Mouse (Mus musculus): ENCODE measurements around the gene Pbrm1. TPM values are rescaled to one million over a fixed set of nuclear protein-coding genes. Genes with fewer than 3 reads are reported as not detected.

Pbrm1 gene
- polyA plus RNA-seq, 1 experiment from 2014 or later: 33.1 TPM

DNA sequence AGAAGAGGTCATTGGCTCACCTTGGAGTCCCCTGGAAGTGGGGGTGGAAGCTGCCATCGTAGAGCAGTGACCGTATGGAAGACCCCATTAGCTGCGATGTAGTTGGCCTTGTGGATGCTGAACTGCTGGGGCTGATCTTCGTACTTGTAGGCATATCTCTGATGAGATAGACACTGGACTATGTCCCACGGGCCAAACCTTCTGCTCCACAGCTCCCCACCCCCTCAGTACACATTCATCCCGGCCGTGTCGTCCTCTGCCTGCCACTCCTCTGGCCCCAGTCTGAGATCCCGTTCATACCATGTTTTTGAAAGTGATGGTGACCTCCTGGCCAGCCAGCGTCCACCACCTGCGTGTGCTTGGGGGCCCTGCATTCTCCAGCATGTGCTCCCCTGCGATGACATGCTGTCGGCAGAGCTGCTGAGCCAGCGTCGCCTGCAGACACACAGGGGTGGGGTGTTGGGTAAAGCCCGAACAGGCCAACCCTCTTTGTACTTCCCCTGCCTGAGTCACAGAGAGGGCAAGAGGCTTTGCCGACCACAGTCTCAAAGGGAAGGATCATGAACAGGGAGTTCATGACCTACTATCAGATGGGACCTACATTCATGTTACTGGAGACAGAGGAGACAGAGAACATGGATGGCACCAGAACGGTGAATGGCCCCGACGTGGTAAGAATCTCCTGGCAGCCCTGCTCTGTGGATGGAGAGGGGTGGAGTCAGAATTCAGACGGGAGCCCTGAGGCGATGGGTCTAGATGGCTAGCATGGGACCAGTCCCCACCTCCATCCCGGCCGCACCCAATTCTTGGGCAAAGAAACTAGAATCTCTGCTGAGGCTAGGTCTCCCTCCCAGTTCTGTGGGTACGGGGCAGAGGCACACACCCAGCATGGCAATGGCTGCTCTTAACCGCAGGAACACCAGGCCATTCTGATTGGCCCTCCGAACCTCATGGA lies 141.5 kb downstream of the Pbrm1 start:
- WGBS: 49% methylated on average over 27 of the region's 27 CpGs
- Histone ChIP-seq H3K9me3 (ENCODE audit: control insufficient read depth) (no peaks in the 10 kb centered on the region), H3K27me3 (replicated peaks; ENCODE audit: control insufficient read depth, insufficient read depth, low read length) (no peaks in the 10 kb centered on the region), H3K4me1 (replicated peaks; ENCODE audit: control insufficient read depth, insufficient read depth, low read length) (peaks cover 7% of the 10 kb centered on the region; the same call in 1 of the 2 replicates), H3K4me3 (ENCODE audit: low read depth, low read length) (0 out of 2 replicates have a peak overlapping the region, but pooled peaks have one; percentile 5), H3K9ac (ENCODE audit: low read depth, low read length) (no peak overlapping the region), H3K4me2 (replicated peaks; ENCODE audit: low read depth) (peak overlapping the region; percentile 54), H3K36me3 (ENCODE audit: control insufficient read depth, insufficient read depth) (peaks cover 2% of the 10 kb centered on the region; the same call in 1 of the 2 replicates), H3K27ac (ENCODE audit: low read depth, low read length) (no peak overlapping the region)
- TF ChIP-seq CTCF (IDR thresholded peaks at IDR 0.05; ENCODE audit: low read depth): no peak
- peak; percentile 75 for ATAC-seq

DNA sequence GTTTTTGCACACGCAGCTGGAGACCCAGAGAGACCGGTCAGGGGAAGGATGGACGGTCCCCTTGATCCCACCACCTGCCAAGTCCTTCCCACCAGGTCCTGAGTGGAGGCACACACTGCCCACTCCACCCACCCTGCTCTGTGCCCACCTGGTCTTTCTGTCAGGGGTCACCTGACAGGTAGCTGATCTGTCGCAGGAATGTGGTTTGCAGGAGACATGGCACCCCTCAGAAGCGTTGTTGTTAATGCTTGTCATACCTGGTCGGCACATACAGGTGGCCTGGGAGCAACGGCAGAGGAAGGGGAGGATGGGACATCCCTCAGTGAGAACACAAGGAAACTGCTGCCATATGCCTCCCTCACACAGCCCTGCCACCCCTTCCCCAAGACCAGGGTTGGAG lies 142.3 kb downstream of the Pbrm1 start:
- H3K36me3 ChIP-seq (ENCODE audit: control insufficient read depth, insufficient read depth): peaks cover 2% of the 10 kb centered on the region; the same call in 1 of the 2 replicates
- no peak for ATAC-seq
- no peak for TF ChIP-seq CTCF (IDR thresholded peaks at IDR 0.05; ENCODE audit: low read depth)

DNA sequence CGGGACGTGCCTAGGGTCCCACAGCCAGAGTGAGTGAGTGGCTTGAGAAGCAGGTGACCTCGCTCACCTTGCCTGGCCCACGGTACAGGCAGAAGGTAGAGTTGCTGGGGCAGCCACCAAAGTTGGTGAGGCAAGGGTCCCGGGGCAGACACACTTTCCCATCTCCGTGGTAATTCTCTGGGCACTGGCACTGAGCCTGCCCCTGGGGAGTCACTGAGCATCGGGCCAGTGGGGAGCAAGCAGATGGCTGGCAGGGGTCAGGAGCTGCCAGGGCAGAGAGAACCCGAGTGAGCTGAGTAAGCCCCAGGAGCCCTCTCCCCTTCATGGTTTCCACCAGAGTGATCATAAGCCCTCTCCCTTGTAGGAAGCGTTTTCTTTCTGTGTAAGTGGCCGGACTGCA lies 142.7 kb downstream of the Pbrm1 start:
- 76% methylated on average over 9 of the region's 10 CpGs for WGBS
- no peak overlapping the region for H3K9ac ChIP-seq (ENCODE audit: low read depth, low read length)
- H3K4me2 ChIP-seq (replicated peaks; ENCODE audit: low read depth): no peak overlapping the region
- peaks cover 7% of the 10 kb centered on the region; the same call in 1 of the 2 replicates for H3K4me1 ChIP-seq (replicated peaks; ENCODE audit: control insufficient read depth, insufficient read depth, low read length)
- H3K36me3 ChIP-seq (ENCODE audit: control insufficient read depth, insufficient read depth): peaks cover 2% of the 10 kb centered on the region; the same call in 1 of the 2 replicates
- H3K27ac ChIP-seq (ENCODE audit: low read depth, low read length): no peak overlapping the region
- H3K9me3 ChIP-seq (ENCODE audit: control insufficient read depth): no peaks in the 10 kb centered on the region
- no peak for TF ChIP-seq CTCF (IDR thresholded peaks at IDR 0.05; ENCODE audit: low read depth)
- H3K27me3 ChIP-seq (replicated peaks; ENCODE audit: control insufficient read depth, insufficient read depth, low read length): no peaks in the 10 kb centered on the region
- H3K4me3 ChIP-seq (ENCODE audit: low read depth, low read length): no peak overlapping the region
- ATAC-seq: no peak

More for the DNA sequence above, 142.3 kb downstream of the Pbrm1 start:
- no peaks in the 10 kb centered on the region for H3K27me3 ChIP-seq (replicated peaks; ENCODE audit: control insufficient read depth, insufficient read depth, low read length)
- peaks cover 7% of the 10 kb centered on the region; the same call in 1 of the 2 replicates for H3K4me1 ChIP-seq (replicated peaks; ENCODE audit: control insufficient read depth, insufficient read depth, low read length)
- H3K27ac ChIP-seq (ENCODE audit: low read depth, low read length): no peak overlapping the region
- H3K4me2 ChIP-seq (replicated peaks; ENCODE audit: low read depth): no peak overlapping the region
- no peaks in the 10 kb centered on the region for H3K9me3 ChIP-seq (ENCODE audit: control insufficient read depth)
- H3K9ac ChIP-seq (ENCODE audit: low read depth, low read length): no peak overlapping the region
- H3K4me3 ChIP-seq (ENCODE audit: low read depth, low read length): no peak overlapping the region
- whole genome bisulfite sequencing: 82% methylated on average over 7 of the region's 7 CpGs

DNA sequence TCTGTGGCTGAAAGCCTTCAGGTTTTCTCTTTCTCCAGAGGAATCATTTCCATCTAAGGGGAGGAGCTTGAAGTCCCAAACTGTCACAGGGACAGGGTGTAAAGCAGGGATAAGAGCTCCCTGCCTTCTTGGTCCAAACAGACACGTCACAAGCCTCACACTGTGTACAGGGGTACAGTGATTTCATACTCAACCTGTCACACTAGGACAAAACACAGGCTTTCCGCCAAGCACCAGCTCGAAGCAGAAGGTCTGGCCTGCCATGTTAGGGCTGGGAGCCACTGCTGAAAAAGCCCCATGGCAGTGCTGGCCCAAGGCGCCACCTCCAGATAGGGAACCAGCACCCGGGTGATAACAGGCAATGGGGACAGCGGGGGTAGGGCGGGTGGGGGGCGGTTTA lies 145.1 kb downstream of the Pbrm1 start:
- Histone ChIP-seq H3K4me1 (replicated peaks; ENCODE audit: control insufficient read depth, insufficient read depth, low read length) (peaks cover 7% of the 10 kb centered on the region; the same call in 1 of the 2 replicates), H3K4me2 (replicated peaks; ENCODE audit: low read depth) (no peak overlapping the region), H3K36me3 (ENCODE audit: control insufficient read depth, insufficient read depth) (no peaks in the 10 kb centered on the region), H3K27me3 (replicated peaks; ENCODE audit: control insufficient read depth, insufficient read depth, low read length) (no peaks in the 10 kb centered on the region), H3K27ac (ENCODE audit: low read depth, low read length) (no peak overlapping the region), H3K9me3 (ENCODE audit: control insufficient read depth) (no peaks in the 10 kb centered on the region), H3K9ac (ENCODE audit: low read depth, low read length) (no peak overlapping the region), H3K4me3 (ENCODE audit: low read depth, low read length) (no peak overlapping the region)
- ATAC-seq: no peak
- 70% methylated on average over 8 of the region's 8 CpGs for WGBS
- TF ChIP-seq CTCF (IDR thresholded peaks at IDR 0.05; ENCODE audit: low read depth): no peak

DNA sequence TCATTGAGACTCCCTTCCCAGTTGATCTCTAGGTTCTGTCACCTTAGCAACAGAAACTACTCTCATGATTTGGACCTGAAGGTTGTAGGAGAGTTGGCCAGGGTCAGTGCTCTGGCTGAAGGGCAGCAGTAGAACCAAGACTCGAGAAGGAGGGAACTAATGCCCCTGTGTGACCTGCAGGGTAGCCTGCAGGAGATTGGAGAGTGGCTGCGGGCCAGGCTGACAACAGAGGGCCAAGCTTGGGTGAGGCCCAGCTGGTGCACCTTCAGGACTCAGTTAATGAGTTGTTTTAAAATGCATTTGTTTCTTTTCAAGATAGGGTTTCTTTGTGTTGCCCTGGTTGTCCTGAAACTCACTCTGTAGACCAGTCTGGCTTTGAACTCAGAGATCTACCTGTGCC lies 146.1 kb downstream of the Pbrm1 start:
- Histone ChIP-seq H3K4me1 (replicated peaks; ENCODE audit: control insufficient read depth, insufficient read depth, low read length) (peaks cover 5% of the 10 kb centered on the region; the same call in 1 of the 2 replicates), H3K9me3 (ENCODE audit: control insufficient read depth) (no peaks in the 10 kb centered on the region), H3K4me3 (ENCODE audit: low read depth, low read length) (no peak overlapping the region), H3K27me3 (replicated peaks; ENCODE audit: control insufficient read depth, insufficient read depth, low read length) (no peaks in the 10 kb centered on the region), H3K36me3 (ENCODE audit: control insufficient read depth, insufficient read depth) (no peaks in the 10 kb centered on the region; the same call in 1 of the 2 replicates), H3K27ac (ENCODE audit: low read depth, low read length) (no peak overlapping the region), H3K4me2 (replicated peaks; ENCODE audit: low read depth) (no peak overlapping the region), H3K9ac (ENCODE audit: low read depth, low read length) (no peak overlapping the region)
- TF ChIP-seq CTCF (IDR thresholded peaks at IDR 0.05; ENCODE audit: low read depth): no peak
- no peak for ATAC-seq
- 74% methylated on average over 2 of the region's 2 CpGs for WGBS

DNA sequence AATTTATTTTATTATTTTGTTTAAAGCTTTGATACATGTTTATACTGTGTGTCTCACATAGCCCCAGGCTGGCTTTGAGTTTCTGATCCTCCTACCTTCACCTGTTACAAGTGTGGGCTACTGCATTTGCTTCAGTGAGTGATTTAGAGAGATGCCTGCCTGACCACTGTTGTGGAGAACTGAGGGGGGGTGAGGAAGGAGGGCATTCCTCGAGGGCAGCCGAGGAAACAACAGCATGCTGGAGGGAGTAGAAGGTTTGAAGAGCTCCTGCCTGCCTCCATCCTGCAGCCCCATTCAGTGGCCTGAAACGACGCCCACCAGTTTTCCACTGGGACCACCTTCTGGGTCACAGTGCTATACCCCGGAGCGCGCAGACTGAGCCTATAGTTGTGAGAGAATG lies 146.5 kb downstream of the Pbrm1 start:
- ATAC-seq: no peak
- WGBS: 59% methylated on average over 7 of the region's 7 CpGs
- no peak overlapping the region for H3K4me2 ChIP-seq (replicated peaks; ENCODE audit: low read depth)
- H3K36me3 ChIP-seq (ENCODE audit: control insufficient read depth, insufficient read depth): no peaks in the 10 kb centered on the region; the same call in 1 of the 2 replicates
- H3K27ac ChIP-seq (ENCODE audit: low read depth, low read length): no peak overlapping the region
- no peak overlapping the region for H3K9ac ChIP-seq (ENCODE audit: low read depth, low read length)
- H3K9me3 ChIP-seq (ENCODE audit: control insufficient read depth): no peaks in the 10 kb centered on the region
- H3K4me3 ChIP-seq (ENCODE audit: low read depth, low read length): no peak overlapping the region
- no peaks in the 10 kb centered on the region for H3K27me3 ChIP-seq (replicated peaks; ENCODE audit: control insufficient read depth, insufficient read depth, low read length)
- H3K4me1 ChIP-seq (replicated peaks; ENCODE audit: control insufficient read depth, insufficient read depth, low read length): 0 out of 2 replicates have a peak, but pooled peaks cover under 1% of the 10 kb centered on the region
- TF ChIP-seq CTCF (IDR thresholded peaks at IDR 0.05; ENCODE audit: low read depth): no peak

Data from intestine, postnatal 0 days (tissue).